Mouse (Mus musculus) regulatory T cell (primary cell): ENCODE results near the gene Dnaaf3.

Source experiments
- in situ Hi-C: fragments of 300-600 bp; cut with MboI, MseI; formaldehyde crosslinking; loops from one replicate; pipeline ENCODE4 v1.15.1; 2025; ENCODE audit warnings: high pct_unique_total_duplicates

The Dnaaf3 gene

DNA sequence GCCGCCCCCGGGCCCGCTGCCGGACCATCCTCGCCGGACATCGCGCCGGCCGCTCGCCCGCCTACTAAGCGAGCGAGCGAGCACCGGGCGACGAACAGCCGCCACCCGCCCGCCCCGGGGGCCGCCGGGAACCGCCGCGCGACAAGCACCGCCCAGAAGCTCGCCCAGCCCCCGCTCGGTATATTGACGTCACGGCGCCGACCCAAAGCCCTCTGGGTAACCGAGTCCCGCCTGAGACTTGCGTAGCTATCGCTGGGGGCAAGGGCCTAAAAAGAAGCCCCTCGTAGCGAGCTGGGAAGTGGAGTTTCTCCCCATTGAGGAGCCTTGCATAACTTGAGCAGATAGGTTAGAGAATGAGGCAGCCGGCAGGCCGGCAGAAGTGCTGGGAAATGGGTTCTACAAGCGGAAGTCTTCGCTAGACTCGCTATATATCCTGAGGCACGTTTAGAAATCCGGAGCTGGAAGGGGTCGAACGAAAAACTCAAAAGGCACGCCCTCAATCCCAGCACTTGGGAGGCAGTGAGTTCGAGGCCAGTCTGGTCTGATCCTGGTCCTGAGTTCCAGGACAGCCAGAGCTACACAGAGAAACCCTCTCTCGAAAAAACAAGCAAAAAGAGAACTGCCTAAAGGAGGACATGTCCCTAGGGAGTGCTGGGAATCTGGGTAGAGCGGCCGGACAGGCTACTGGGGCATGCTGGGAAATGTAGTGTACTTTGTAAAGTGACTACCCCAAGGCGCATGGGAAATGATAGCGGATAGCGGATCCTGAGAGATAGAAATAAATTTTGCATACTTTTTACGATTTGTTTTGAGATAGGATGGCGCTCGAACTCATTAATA is 30.5 kb downstream of the Dnaaf3 start, which contains the start of gene Ppp1r12c:
Ppp1r12c (minus strand) TSS at position 123 of the 840 bp plus-strand sequence.
- in situ Hi-C loops, result loop anchor here (25.0 kb wide), 1 partner anchor 1886 kb away; the partner anchor contains the start of genes Smim17 and Zfp28

GRCm38 (mm10) chr7:4500892-4501471 is 31.3 kb downstream of the Dnaaf3 start:
- in situ Hi-C loops, result loop anchor here (25.0 kb wide), 1 partner anchor 1886 kb away; the partner anchor contains the start of genes Smim17 and Zfp28

DNA sequence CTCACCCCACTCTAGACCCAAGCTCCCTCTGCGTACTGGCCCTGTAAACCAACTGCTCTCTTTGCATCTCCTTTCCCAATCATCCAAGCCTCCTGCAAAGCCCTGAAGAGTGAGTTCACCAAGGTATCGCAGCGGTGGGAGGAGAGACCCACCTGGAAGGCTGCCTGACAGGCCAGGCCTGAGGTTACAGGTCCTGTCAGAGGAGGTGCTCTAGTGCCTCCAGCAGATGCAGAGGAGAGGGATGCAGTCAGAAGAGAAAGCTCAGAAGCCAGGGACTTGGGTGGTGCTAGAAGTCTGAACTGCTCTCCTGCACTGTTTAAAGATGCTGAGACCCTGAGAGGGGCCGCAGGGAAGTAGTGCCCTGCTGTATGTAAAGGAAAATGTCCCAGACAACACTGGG is 33.2 kb downstream of the Dnaaf3 start:
- in situ Hi-C loops, result no loop called here

- in situ Hi-C loops, result no loop called here
Measured at GRCm38 (mm10) chr7:4498251-4498650, 34.0 kb downstream of the Dnaaf3 start.

DNA sequence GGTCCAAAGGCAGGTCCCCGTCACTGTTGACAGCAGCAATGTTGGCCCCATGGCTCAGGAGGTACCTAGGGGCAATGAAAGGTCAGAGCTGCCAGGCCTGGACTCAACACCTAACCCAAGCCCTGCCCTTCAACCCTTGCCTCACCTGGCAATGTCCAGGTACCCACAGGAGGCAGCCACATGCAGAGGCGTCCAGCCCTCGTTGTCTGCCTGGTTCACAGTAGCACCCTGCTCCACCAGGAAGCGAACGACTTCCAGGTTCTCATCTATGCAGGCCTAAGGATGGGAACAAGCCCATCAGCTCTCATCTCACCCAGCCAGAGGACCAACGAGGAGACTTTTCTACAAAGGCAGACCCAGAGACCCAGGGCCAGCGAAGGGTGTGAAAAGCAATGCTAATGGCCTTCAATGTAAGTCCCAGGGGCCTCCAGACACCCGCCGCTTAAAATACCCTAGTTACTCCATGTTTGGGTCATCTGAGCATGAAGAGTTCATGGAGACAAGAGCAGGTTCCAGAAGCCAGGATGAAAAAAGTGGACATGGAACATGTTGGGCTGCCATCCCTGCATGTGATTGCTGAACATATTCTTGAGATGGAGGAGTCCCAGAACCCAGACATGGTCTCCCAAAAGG is 34.9 kb downstream of the Dnaaf3 start:
- in situ Hi-C loops, result no loop called here

DNA sequence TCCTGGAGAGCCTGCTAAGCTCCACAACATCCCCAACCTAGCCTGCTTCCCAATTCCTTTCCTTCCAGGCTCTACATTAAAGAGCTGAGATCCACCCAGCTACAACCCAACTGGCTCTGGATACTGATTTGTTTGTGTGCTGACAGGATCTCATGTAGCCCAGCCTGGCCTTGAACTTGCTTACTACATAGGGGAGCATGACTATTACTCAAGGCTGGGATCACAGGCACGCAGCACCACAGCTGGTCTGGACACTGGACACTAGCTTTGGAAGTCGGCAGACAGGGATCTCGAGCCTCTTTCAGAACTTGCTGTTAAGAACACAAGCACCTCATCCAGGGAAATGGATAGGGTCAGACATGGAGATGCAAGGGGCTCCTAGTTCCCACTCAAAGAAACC is 35.8 kb downstream of the Dnaaf3 start:
- in situ Hi-C loops, result no loop called here

DNA sequence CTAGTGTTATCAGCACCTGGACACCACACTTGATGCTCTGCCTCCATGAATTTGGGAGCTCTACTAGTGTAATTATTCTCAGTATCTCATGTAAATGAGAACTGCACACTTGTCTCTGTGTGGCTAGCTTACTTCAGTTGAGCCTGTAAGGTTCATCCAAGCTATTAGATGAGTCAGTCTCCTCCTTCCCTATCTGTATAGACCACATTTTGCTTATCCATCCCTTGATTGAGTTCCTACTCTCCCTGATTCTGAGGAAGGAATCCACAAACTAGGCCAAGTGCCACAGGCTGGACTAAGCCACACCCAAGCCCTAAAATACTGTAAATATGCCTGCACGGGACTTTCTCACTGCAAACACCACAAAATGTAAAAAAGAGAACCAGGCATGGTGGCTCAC is 38.3 kb downstream of the Dnaaf3 start:
- in situ Hi-C loops, result no loop called here

DNA sequence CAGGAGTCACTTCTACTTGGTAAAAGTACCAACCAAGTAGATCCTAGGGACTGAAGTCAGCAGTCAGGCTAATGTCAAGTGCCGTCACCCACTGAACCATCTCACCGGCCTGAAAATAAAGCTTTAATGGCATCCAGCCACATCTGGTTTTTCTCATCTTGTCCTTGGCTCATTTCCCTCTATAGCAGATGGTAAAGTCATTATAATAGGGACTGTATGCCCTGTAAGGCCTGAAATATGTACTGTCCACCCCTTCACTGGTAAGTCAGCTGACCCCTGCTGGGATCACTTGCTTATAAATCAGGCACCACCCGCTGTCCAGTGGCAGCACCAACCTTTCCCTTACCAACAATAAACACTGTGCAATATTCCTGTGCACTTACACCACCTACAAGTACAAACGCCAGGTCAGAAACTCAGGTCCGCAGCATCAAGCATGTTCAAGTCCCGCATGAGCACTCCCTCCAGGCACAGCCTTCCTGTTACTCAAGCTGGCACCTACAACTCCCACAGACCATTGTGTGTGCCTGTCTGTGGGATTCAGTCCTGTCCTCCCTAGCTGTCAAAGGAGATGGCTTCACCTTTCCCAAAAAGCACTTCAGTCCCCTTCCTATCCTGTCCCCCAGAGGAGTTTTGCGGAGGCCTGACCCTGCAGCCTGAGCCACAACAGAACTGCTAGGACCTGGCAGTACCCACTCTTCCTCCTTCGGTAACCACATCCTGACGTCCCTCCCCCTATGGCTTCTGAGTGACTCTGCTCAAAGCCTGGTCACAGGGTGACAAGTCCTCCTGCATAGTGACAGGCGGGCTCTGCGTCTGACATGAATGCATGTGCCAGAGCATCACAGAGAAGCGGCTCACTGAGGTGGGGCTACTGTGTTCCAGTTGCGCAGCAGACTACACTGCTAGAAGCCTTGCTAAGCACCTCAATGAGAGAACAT is 39.7 kb downstream of the Dnaaf3 start:
- in situ Hi-C loops, result no loop called here

DNA sequence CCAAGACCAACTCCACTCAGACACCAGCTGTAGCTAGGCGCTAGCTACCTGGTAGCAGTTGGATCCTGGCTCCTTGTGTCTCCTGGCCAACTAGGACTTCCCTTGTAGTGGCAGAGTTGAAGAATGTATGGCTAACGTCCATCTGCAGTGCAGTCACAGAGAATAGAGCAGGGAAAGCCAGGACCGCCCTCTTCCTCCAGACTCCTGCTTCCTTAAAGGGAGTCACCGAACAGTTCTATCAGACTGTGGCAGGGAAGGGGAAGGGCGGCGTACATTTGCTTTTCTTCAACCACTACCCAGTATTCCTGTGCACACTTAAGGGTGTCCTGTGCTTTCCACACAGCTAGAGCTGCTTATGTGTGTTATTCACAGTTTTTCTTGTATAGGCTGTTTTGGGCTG is 40.9 kb downstream of the Dnaaf3 start:
- in situ Hi-C loops, result no loop called here

- in situ Hi-C loops, result no loop called here
Measured at GRCm38 (mm10) chr7:4482281-4482680, 50.0 kb downstream of the Dnaaf3 start.

DNA sequence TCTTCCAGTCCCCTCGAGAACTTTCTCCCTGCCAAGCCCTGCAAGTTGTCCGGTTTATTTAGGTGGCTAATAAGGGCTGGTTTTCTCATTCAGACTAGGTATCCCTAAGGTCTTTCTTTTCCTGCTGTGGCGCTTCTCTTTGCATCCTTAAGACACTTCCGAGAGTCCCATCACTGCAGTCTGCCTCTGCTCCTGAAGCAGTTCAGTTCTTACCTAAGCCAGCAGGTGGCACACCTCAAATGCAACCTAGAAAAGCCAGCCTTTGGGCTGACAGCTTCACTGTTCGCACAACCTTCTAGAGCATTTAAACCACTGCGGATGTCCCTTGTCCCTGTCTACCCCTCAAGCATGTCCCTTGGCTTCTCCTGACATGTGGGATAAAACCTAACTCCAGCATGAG is 52.6 kb downstream of the Dnaaf3 start:
- in situ Hi-C loops, result no loop called here

DNA sequence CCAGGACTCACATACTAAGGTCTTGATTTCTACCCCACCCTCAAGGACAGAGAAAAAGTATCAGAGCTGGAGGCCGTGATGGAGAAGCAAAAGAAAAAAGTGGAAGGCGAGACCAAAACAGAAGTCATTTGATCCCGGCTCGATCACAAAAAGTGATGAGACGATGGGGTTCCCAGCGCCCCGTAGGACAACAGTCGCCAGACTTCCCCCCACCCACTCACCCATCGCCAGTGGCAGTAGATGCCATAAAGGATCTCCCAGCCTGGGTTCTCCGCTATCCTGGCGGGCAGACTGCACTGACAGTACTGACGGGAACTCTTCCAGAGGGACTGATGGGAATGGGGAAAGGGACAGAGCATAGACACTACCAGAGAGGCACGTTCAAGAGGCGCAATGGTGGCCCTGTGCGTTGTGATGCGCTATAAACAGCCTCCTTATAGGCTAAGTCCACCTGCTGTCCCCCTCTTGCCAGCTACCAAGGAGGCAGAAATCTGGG is 53.4 kb downstream of the Dnaaf3 start:
- in situ Hi-C loops, result no loop called here

DNA sequence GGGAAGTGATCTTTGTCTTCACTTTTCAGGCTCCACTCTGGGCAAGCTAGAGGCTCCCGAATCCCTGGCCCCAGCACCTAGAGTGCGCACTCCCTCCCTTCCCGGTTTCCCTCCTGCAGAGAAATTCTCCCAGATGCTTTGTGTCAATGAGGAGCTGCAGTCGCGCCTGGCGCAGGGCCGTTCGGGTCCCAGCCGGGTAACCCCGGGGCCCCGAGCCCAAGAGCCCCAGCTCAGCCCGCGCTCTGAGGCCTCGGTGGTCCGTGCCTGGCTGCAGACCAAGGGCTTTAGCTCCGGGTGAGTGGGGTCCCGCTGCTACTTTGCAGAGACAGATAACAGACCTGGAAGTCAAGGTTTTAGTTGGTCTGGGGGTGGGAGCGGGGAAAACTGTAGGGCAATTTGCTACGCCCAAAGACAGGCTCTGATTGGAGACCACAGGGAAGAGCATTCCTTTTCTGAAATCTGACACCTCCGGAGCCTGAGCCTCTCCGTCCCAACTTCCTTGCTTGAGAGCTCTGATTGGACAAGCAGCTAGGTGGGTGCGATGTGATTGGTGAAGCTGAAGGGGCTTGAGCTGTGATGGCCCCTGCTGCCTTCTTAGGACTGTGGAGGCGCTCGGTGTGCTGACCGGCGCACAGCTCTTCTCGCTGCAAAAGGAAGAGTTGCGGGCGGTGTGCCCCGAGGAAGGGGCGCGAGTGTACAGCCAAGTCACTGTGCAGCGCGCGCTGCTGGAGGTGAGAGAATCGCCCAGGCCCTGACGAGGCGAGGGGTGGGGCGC is 54.0 kb downstream of the Dnaaf3 start:
- in situ Hi-C loops, result no loop called here

DNA sequence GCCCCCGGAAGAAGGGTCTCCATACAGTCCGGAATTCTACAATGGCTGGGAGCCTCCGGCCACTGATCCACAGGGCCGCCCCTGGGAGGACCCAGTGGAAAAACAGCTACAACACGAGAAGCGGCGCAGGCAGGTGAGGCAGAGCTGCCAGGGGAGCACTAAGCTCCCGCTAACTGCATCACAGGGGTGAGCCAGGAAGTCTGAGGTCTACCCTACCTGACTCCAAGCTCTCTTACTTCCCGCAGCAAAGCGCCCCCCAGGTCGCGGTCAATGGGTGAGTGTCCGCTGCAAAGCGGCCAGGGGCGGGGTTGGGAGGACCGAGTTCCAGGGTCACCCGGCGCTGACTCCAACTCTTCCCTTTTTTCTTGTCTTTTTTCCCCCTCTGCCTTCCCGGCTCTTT is 58.3 kb downstream of the Dnaaf3 start:
- in situ Hi-C loops, result loop anchor here (25.0 kb wide), 1 partner anchor 1688 kb away; the partner anchor contains the start of genes Zfp444 and Zfp787
